Mouse (Mus musculus) T-helper 1 cell (primary cell): Measurements from ENCODE around the gene Gm6358.
"Not testable (repeated sequence)": the region's sequence is repeated elsewhere in the genome, so short reads cannot be mapped to it uniquely, and the experiment has no call there.

Experiments
- in situ Hi-C: fragments of 300-600 bp; cut with MboI, MseI; formaldehyde crosslinking; loops from one replicate; pipeline ENCODE4 v1.15.1; 2025; ENCODE audit warnings: high pct_unique_total_duplicates

Gene Gm6358

GRCm38 (mm10) chr16:89140551-89140950 lies at the start of gene Gm6358:
TSS of gene Gm6358 (plus strand) at chr16:89140851.
- in situ Hi-C loops, result no loop called here

- in situ Hi-C loops, result no loop called here
Observed at GRCm38 (mm10) chr16:89150786-89151185, 10.1 kb downstream of the Gm6358 start, which contains the start of gene Gm10061. TSS of gene Gm10061 (plus strand) at chr16:89151086.

- in situ Hi-C loops, result no loop called here
Observed at GRCm38 (mm10) chr16:89157652-89158051, 17.0 kb downstream of the Gm6358 start, which contains the start of gene Gm9789. TSS of gene Gm9789 (plus strand) at chr16:89157952.

GRCm38 (mm10) chr16:89169190-89169589 lies 28.5 kb downstream of the Gm6358 start, which contains the start of gene Gm7735:
TSS of gene Gm7735 (plus strand) at chr16:89169490.
- in situ Hi-C loops, result not testable (repeated sequence)

- in situ Hi-C loops, result loop anchor here (10.0 kb wide), 1 partner anchor 650 kb away; no protein-coding TSS in a partner anchor
Observed at GRCm38 (mm10) chr16:89174435-89174834, 33.8 kb downstream of the Gm6358 start, which contains the start of gene 1110057P08Rik. TSS of gene 1110057P08Rik (plus strand) at chr16:89174735.

- in situ Hi-C loops, result no loop called here
Observed at GRCm38 (mm10) chr16:89188621-89189020, 48.0 kb downstream of the Gm6358 start.
